Mouse (Mus musculus) myocyte (in vitro differentiated cells): ENCODE measurements at regions not wholly inside any gene's neighbourhood (a gene's known extent, or its start where the extent isn't known, plus 50 kb on each side); places are given as distances from the start of the nearest gene placed in this dataset.

Experiments
- MYOG ChIP-seq, 3 experiments: IDR thresholded peaks; one replicate each; pipeline ENCODE4 v1.6.1; 2011; ENCODE audit warnings: control low read depth in 2 of 3, low read depth in 2 of 3, mild to moderate bottlenecking in 2 of 3; ENCODE audit not compliant: insufficient read length in 2 of 3, control insufficient read depth in 1 of 3, insufficient read depth in 1 of 3
- POLR2A ChIP-seq: IDR thresholded peaks from one replicate; pipeline ENCODE4 v1.6.1; 2011; ENCODE audit warnings: low read depth, mild to moderate bottlenecking, control low read depth, moderate library complexity; ENCODE audit not compliant: insufficient read length
- USF1 ChIP-seq: IDR thresholded peaks from one replicate; pipeline ENCODE4 v1.6.1; 2011; ENCODE audit warnings: low read depth, mild to moderate bottlenecking, control low read depth, moderate library complexity

GRCm38 (mm10) chr10:19414834-19415233 lies 58.5 kb downstream of the Olig3 start:
- TF ChIP-seq POLR2A = no peak
- no peak for TF ChIP-seq MYOG (IDR thresholded peaks at IDR 0.05; ENCODE audit: control insufficient read depth in 1 of 3, insufficient read depth in 1 of 3, insufficient read length in 2 of 3, low read depth in 2 of 3)
- no peak for TF ChIP-seq USF1
